Mouse (Mus musculus): ENCODE results near the gene Cby3. TPM values are rescaled to one million over a fixed set of nuclear protein-coding genes. Genes with fewer than 3 reads are reported as not detected.

Cby3 gene
- polyA plus RNA-seq, 1 experiment from 2014 or later: 0.78 TPM

GRCm38 (mm10) chr11:50377892-50378684 lies 23.8 kb downstream of the Cby3 start:
- H3K27me3 ChIP-seq: no peaks in the 10 kb centered on the region
- WGBS: under 1% methylated on average over 71 of the region's 71 CpGs

DNA sequence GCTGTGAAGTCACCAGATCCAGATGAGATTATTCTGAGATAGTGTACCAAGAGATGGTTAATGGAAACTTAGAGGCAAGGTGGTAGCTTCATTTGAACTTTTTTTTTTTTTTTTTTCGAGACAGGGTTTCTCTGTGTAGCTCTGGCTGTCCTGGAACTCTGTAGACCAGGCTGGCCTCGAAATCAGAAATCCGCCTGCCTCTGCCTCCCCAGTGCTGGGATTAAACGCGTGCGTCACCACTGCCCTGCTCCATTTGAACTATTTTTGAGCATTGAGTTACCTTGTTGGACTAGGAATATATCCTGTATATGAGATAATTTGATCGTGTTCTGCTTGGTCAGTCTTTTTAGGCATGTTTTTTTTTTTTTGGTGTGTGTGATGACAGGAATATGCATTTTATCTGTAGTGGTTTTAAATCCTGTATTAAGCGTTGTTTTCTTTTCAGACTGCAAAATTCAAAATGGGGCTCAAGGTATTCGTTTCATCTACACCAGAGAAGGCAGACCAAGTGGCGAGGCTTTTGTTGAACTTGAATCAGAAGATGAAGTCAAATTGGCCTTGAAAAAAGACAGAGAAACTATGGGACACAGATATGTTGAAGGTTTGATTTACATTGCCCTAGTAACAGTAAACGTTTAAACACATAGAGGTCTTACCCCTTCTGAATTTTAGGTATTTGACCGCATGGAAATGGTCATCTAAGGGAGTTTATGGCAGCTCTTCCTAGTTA lies 24.9 kb downstream of the Cby3 start:
- WGBS: 52% methylated on average over 12 of the region's 12 CpGs
- no peak overlapping the region for H3K27ac ChIP-seq
- ATAC-seq (replicated peaks; ENCODE audit: low FRiP score): no peak

More at GRCm38 (mm10) chr11:50377892-50378684, 23.8 kb downstream of the Cby3 start:
- Histone ChIP-seq H3K9ac (peak overlapping the region; percentile 100), H3K9me3 (replicated peaks) (no peaks in the 10 kb centered on the region), H3K4me2 (peak overlapping the region; percentile 96), H3K4me1 (peaks cover 24% of the 10 kb centered on the region), H3K27ac (peak overlapping the region; percentile 100), H3K4me3 (replicated peaks) (peak overlapping the region; percentile 99), H3K36me3 (peaks cover 29% of the 10 kb centered on the region)
- peak; percentile 80 for ATAC-seq (replicated peaks; ENCODE audit: low FRiP score)

DNA sequence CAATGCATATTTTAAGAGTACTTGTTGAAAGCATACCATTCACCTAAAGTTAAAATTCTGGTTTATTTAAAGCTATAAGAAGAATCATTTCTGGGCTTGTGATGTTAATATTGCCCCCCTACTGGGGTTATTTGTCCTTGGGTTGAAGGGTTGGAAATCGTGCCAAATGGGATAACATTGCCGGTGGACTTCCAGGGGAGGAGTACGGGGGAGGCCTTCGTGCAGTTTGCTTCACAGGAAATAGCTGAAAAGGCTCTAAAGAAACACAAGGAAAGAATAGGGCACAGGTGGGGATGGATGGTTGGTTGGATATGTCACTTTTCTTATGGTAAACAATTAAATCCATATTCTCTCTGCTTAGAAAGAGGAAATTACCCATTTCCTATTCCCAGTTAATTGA lies 27.0 kb downstream of the Cby3 start:
- Histone ChIP-seq H3K4me2 (peak overlapping the region; percentile 56), H3K4me3 (replicated peaks) (peak overlapping the region; percentile 34), H3K4me1 (peaks cover 20% of the 10 kb centered on the region), H3K27me3 (no peaks in the 10 kb centered on the region), H3K36me3 (peaks cover 50% of the 10 kb centered on the region), H3K9ac (no peak overlapping the region), H3K9me3 (replicated peaks) (no peaks in the 10 kb centered on the region), H3K27ac (no peak overlapping the region)
- WGBS: 4% methylated on average over 4 of the region's 4 CpGs
- no peak for ATAC-seq (replicated peaks; ENCODE audit: low FRiP score)

More for the DNA sequence above, 24.9 kb downstream of the Cby3 start:
- Histone ChIP-seq H3K36me3 (peaks cover 35% of the 10 kb centered on the region), H3K27me3 (no peaks in the 10 kb centered on the region), H3K4me2 (peak overlapping the region; percentile 96), H3K4me1 (peaks cover 24% of the 10 kb centered on the region), H3K9ac (peak overlapping the region; percentile 100), H3K9me3 (replicated peaks) (no peaks in the 10 kb centered on the region), H3K4me3 (replicated peaks) (peak overlapping the region; percentile 99)

- 76% methylated on average over 3 of the region's 3 CpGs for WGBS
These were observed 33.0 kb downstream of the Cby3 start for GRCm38 (mm10) chr11:50387167-50387679.

GRCm38 (mm10) chr11:50387697-50388096 lies 33.4 kb downstream of the Cby3 start:
- H3K27me3 ChIP-seq: no peaks in the 10 kb centered on the region
- no peaks in the 10 kb centered on the region for H3K9me3 ChIP-seq (replicated peaks)
- no peaks in the 10 kb centered on the region for H3K4me1 ChIP-seq
- H3K36me3 ChIP-seq: peaks cover 75% of the 10 kb centered on the region
- H3K27ac ChIP-seq: no peak overlapping the region
- H3K4me3 ChIP-seq (replicated peaks): no peak overlapping the region
- no peak for ATAC-seq (replicated peaks; ENCODE audit: low FRiP score)
- 75% methylated on average over 4 of the region's 4 CpGs for WGBS
- no peak overlapping the region for H3K4me2 ChIP-seq
- no peak overlapping the region for H3K9ac ChIP-seq

More at GRCm38 (mm10) chr11:50387167-50387679, 33.0 kb downstream of the Cby3 start:
- H3K36me3 ChIP-seq: peaks cover 78% of the 10 kb centered on the region
- no peaks in the 10 kb centered on the region for H3K9me3 ChIP-seq (replicated peaks)
- no peaks in the 10 kb centered on the region for H3K27me3 ChIP-seq
- no peak overlapping the region for H3K9ac ChIP-seq
- no peak overlapping the region for H3K27ac ChIP-seq
- H3K4me1 ChIP-seq: 0 out of 2 replicates have a peak, but pooled peaks cover 2% of the 10 kb centered on the region
- H3K4me2 ChIP-seq: no peak overlapping the region
- no peak overlapping the region for H3K4me3 ChIP-seq (replicated peaks)
- no peak for ATAC-seq (replicated peaks; ENCODE audit: low FRiP score)

GRCm38 (mm10) chr11:50388217-50388929 lies 34.1 kb downstream of the Cby3 start:
- Histone ChIP-seq H3K4me2 (no peak overlapping the region), H3K9me3 (replicated peaks) (no peaks in the 10 kb centered on the region), H3K27ac (no peak overlapping the region), H3K4me3 (replicated peaks) (no peak overlapping the region), H3K36me3 (peaks cover 73% of the 10 kb centered on the region), H3K9ac (no peak overlapping the region), H3K4me1 (no peaks in the 10 kb centered on the region), H3K27me3 (no peaks in the 10 kb centered on the region)
- WGBS: 92% methylated on average over 3 of the region's 3 CpGs
- no peak for ATAC-seq (replicated peaks; ENCODE audit: low FRiP score)

DNA sequence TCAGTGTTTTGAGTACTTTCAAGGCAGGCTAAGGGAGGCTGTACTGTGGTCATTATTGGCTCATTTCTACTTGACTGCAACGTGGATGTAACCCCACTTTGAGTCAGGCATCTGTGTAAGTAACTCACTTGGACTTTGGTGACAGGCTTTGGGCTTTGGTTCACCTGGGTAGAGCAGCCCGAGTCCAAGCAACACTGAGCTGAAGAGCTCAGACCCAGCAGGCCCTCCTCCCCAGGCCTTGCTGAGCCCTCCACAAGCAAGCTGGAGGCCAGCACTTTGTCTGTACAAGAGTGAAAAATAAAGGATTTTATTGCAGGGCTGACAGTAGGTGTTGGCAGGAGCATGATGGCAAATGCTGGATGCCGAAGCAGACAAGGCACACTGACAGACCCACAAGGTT lies 34.7 kb downstream of the Cby3 start:
- 67% methylated on average over 3 of the region's 3 CpGs for WGBS
- 0 out of 2 replicates have a peak overlapping the region, but pooled peaks have one; percentile 51 for H3K27ac ChIP-seq
- ATAC-seq (replicated peaks; ENCODE audit: low FRiP score): no peak
- no peaks in the 10 kb centered on the region for H3K4me1 ChIP-seq
- no peak overlapping the region for H3K4me3 ChIP-seq (replicated peaks)
- H3K36me3 ChIP-seq: peaks cover 76% of the 10 kb centered on the region
- no peaks in the 10 kb centered on the region for H3K9me3 ChIP-seq (replicated peaks)
- no peaks in the 10 kb centered on the region for H3K27me3 ChIP-seq
- H3K9ac ChIP-seq: no peak overlapping the region
- no peak overlapping the region for H3K4me2 ChIP-seq

DNA sequence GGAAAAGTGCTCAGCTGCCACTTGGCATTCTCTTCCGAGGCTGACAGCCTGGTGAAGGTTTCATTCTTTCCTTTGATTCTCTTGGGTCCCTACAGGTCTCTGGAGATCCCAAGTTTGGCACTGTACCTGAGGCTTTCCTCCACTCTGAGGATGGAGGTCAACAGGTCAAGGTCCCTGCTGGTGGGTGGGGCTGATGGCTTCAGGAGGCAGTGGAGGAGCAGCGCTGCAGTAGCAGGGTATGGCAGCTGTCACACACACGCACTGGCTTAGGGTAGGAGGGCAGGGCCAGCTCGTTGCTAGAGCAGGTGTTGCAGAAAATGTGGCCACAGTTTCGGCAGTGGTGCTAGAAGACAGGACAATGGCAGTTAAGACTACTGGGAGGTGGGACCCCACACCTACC lies 35.4 kb downstream of the Cby3 start:
- H3K36me3 ChIP-seq: peaks cover 77% of the 10 kb centered on the region
- no peak overlapping the region for H3K27ac ChIP-seq
- H3K9me3 ChIP-seq (replicated peaks): no peaks in the 10 kb centered on the region
- WGBS: 69% methylated on average over 5 of the region's 5 CpGs
- no peak for ATAC-seq (replicated peaks; ENCODE audit: low FRiP score)
- no peak overlapping the region for H3K4me3 ChIP-seq (replicated peaks)
- H3K4me1 ChIP-seq: no peaks in the 10 kb centered on the region
- H3K4me2 ChIP-seq: no peak overlapping the region
- no peak overlapping the region for H3K9ac ChIP-seq
- no peaks in the 10 kb centered on the region for H3K27me3 ChIP-seq

- 85% methylated on average over 4 of the region's 4 CpGs for WGBS
- peaks cover 76% of the 10 kb centered on the region for H3K36me3 ChIP-seq
- H3K4me2 ChIP-seq: no peak overlapping the region
- no peaks in the 10 kb centered on the region for H3K4me1 ChIP-seq
- no peak overlapping the region for H3K27ac ChIP-seq
- no peak overlapping the region for H3K9ac ChIP-seq
- H3K4me3 ChIP-seq (replicated peaks): no peak overlapping the region
- no peaks in the 10 kb centered on the region for H3K27me3 ChIP-seq
- ATAC-seq (replicated peaks; ENCODE audit: low FRiP score): 0 out of 2 replicates have a peak, but pooled peaks have one; percentile 7
- H3K9me3 ChIP-seq (replicated peaks): no peaks in the 10 kb centered on the region
These were observed 37.2 kb downstream of the Cby3 start for GRCm38 (mm10) chr11:50391272-50391960.

- 89% methylated on average over 6 of the region's 6 CpGs for WGBS
- Histone ChIP-seq H3K4me3 (replicated peaks) (no peak overlapping the region), H3K9ac (no peak overlapping the region), H3K36me3 (peaks cover 75% of the 10 kb centered on the region), H3K4me2 (no peak overlapping the region), H3K9me3 (replicated peaks) (no peaks in the 10 kb centered on the region), H3K27ac (no peak overlapping the region), H3K27me3 (no peaks in the 10 kb centered on the region), H3K4me1 (no peaks in the 10 kb centered on the region)
- no peak for ATAC-seq (replicated peaks; ENCODE audit: low FRiP score)
These were observed 39.0 kb downstream of the Cby3 start for GRCm38 (mm10) chr11:50393306-50393705.

DNA sequence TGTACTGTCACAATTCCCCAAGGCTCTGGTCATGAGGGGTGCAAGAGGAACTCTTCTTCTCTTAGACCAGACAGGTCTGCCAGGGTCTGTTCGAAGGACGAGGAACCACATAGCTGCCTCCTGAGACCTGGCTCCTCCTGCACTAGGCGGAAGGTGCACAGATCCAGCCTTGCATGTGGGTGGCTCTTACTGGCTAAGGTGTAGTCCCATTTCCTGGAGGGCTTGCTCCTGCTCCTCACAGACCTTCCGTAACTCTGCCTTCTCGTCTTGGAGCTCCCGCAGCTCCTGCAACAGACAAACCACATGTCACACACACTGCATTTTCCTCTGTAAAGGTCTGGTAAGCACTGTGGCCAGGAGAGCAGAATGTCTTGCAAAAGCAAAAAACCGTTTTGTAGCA lies 40.5 kb downstream of the Cby3 start:
- H3K4me2 ChIP-seq: no peak overlapping the region
- ATAC-seq (replicated peaks; ENCODE audit: low FRiP score): no peak
- H3K27ac ChIP-seq: no peak overlapping the region
- H3K9me3 ChIP-seq (replicated peaks): no peaks in the 10 kb centered on the region
- no peak overlapping the region for H3K4me3 ChIP-seq (replicated peaks)
- H3K27me3 ChIP-seq: no peaks in the 10 kb centered on the region
- no peaks in the 10 kb centered on the region for H3K4me1 ChIP-seq
- peaks cover 77% of the 10 kb centered on the region for H3K36me3 ChIP-seq
- whole genome bisulfite sequencing: 86% methylated on average over 7 of the region's 7 CpGs
- H3K9ac ChIP-seq: no peak overlapping the region
